Mouse (Mus musculus) embryo, embryonic 11.5 days (tissue): ENCODE results near the gene Stox2.

ENCODE experiments used
- DNase-seq: peaks from one replicate; pipeline ENCODE4 v3.0.0-alpha.2; 2012; ENCODE audit warnings: low read depth, low spot score

The Stox2 gene

GRCm38 (mm10) chr8:47182771-47183558, 263.2 kb downstream of the Stox2 start:
- DNase-seq: no peak

- DNase-seq: no peak
Observed at GRCm38 (mm10) chr8:47182292-47182691, 263.9 kb downstream of the Stox2 start.

- no peak for DNase-seq
Observed at GRCm38 (mm10) chr8:47181032-47181698, 265.0 kb downstream of the Stox2 start.

GRCm38 (mm10) chr8:47180181-47180580, 266.0 kb downstream of the Stox2 start:
- DNase-seq: no peak

- DNase-seq: no peak
Observed at GRCm38 (mm10) chr8:47178785-47179184, 267.4 kb downstream of the Stox2 start.

- DNase-seq: no peak
Observed at GRCm38 (mm10) chr8:47173823-47174222, 272.3 kb downstream of the Stox2 start.

- no peak for DNase-seq
Observed at GRCm38 (mm10) chr8:47172848-47173247, 273.3 kb downstream of the Stox2 start.

GRCm38 (mm10) chr8:47160688-47161087, 285.5 kb downstream of the Stox2 start:
- DNase-seq: no peak

GRCm38 (mm10) chr8:47154521-47154920, 291.6 kb downstream of the Stox2 start:
- DNase-seq: no peak

GRCm38 (mm10) chr8:47145258-47145657, 300.9 kb downstream of the Stox2 start:
- DNase-seq: no peak

- DNase-seq: no peak
Observed at GRCm38 (mm10) chr8:47136047-47136446, 310.1 kb downstream of the Stox2 start.

- no peak for DNase-seq
Observed at GRCm38 (mm10) chr8:47135586-47135985, 310.6 kb downstream of the Stox2 start.

- no peak for DNase-seq
Observed at GRCm38 (mm10) chr8:47134736-47135135, 311.4 kb downstream of the Stox2 start.

GRCm38 (mm10) chr8:47133381-47133780, 312.8 kb downstream of the Stox2 start:
- DNase-seq: no peak
